Mouse (Mus musculus): ENCODE results near the gene Pdcd2.

DNA sequence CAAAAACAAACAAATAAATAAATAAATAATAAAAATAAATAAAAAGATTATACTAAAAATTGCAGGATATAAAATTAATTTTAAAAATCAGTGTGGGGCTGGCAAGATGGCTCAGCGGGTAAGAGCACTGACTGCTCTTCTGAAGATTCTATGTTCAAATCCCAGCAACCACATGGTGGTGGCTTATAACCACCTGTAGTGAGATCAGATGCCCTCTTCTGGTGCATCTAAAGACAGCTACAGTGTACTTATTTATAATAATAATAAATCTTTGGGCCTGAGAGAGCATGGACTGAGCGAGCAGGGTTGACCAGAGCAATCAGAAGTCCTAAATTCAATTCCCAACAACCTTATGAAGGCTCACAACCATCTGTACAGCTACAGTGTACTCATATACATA, 32.8 kb upstream of the Pdcd2 start:
- TF ChIP-seq CTCF (IDR thresholded peaks at IDR 0.05; ENCODE audit: low read depth), result no peak
- TF ChIP-seq EP300 (IDR thresholded peaks at IDR 0.05; ENCODE audit: low read depth), result no peak
